Mouse (Mus musculus): Measurements from ENCODE around the gene Magee1. TPM values are rescaled to one million over a fixed set of nuclear protein-coding genes. Genes with fewer than 3 reads are reported as not detected.
"Not testable (repeated sequence)": the region's sequence is repeated elsewhere in the genome, so short reads cannot be mapped to it uniquely, and the experiment has no call there.

Magee1 gene
- polyA plus RNA-seq, 1 experiment = not detected

DNA sequence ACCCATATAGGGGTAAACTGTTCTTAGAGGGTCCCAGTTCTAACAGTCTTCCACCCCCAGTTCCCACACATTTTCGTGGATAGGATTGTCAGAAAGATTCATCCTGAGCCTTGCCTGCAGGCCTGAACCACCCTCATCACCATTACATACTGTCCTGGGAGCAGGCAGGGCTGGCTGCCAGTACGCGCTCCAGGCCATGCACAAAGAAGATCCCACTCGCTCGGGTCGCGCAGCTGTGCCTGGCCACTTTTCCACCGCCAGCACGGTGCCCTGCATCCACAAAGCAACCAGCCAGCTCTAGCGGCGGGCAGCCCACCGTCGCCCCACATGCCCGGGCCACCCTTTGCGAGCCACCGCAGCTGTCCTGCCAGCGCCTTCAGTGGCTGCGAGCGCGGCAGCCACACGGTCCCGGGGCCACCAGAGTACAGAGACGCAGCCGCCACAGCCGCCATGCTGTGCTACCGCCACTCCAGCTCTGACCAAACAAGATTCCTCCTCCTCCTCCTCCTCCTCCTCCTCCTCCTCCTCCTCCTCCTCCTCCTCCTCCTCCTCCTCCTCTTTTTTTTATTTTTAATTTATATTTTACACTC is 31.8 kb downstream of the Magee1 start:
- Histone ChIP-seq H3K4me1 (ENCODE audit: control insufficient read depth, insufficient read depth, low read length) (no peaks in the 10 kb centered on the region), H3K4me3 (ENCODE audit: insufficient read depth, low read depth, low read length) (peak overlapping the region; percentile 26; the same call in 1 of the 2 replicates), H3K27ac (ENCODE audit: insufficient read depth, low read depth, low read length) (no peak overlapping the region)
- TF ChIP-seq CTCF (IDR thresholded peaks at IDR 0.05; ENCODE audit: insufficient read depth, low read depth, low read length) (no peak), POLR2A (IDR thresholded peaks at IDR 0.05; ENCODE audit: insufficient read depth, low read depth, low read length) (no peak)
- WGBS = 56% methylated on average over 16 of the region's 26 CpGs

DNA sequence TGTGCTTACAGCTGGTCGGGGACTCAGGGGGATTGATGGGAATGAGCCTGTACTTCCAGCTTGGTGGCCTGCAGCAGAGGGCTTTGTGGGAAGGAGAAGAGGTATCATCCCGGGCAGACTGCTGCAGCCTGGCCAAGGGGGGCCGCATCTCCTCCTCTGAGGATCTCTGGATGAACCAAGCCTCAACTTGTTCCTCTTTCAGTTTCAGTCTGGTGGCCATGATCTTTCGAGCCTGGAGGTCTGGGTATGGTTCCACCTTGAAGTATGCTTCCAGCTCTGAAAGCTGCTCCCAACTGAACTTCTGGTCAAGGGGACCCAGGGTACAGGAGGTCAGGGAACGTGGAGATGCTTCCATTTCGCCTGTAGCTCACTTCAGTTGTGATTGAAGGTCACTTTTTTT is 44.8 kb downstream of the Magee1 start:
- not testable (repeated sequence) for H3K4me3 ChIP-seq (ENCODE audit: insufficient read depth, low read depth, low read length); H3K27ac ChIP-seq (ENCODE audit: insufficient read depth, low read depth, low read length); H3K4me1 ChIP-seq (ENCODE audit: control insufficient read depth, insufficient read depth, low read length)
- 82% methylated on average over 6 of the region's 6 CpGs for WGBS

DNA sequence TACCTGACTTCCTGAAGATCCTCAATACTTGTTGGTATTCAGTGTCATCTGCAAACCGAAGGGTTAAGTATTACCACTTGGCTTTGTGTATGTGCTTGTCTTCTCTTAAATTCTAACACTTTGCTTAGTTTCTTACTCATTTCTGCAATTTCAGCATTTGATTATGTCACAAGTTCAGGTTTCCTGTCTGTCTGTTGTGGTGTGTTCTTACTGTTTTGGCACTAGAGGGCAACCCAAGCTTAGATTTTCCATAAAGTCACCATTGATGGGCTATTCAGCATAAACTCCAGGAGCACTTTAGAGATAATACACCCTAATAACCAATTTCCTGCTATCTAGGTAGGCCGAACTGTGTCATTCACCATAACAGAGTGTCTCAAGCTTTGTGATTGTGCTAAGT is 47.0 kb downstream of the Magee1 start:
- TF ChIP-seq POLR2A (IDR thresholded peaks at IDR 0.05; ENCODE audit: insufficient read depth, low read depth, low read length) = no peak
- no peak for TF ChIP-seq CTCF (IDR thresholded peaks at IDR 0.05; ENCODE audit: insufficient read depth, low read depth, low read length)
- Histone ChIP-seq H3K4me1 (ENCODE audit: control insufficient read depth, insufficient read depth, low read length) (no peaks in the 10 kb centered on the region), H3K4me3 (ENCODE audit: insufficient read depth, low read depth, low read length) (no peak overlapping the region), H3K27ac (ENCODE audit: insufficient read depth, low read depth, low read length) (no peak overlapping the region)
- 75% methylated on average over 2 of the region's 2 CpGs for WGBS

Other genes starting within 250 kb of the Magee1 start
- not detected in 2 replicates for gene Pbdc1, start 40.6 kb upstream of the Magee1 start, polyA plus RNA-seq (2012; ENCODE audit: insufficient read depth, insufficient read length, low replicate concordance, missing spikeins)